Mouse (Mus musculus): Measurements from ENCODE around the gene Txndc2. TPM values are rescaled to one million over a fixed set of nuclear protein-coding genes. Genes with fewer than 3 reads are reported as not detected.

Gene Txndc2
- polyA plus RNA-seq, 1 experiment from 2014 or later: 0.22 TPM

- no peak for DNase-seq (ENCODE audit: low spot score)
Measured at GRCm38 (mm10) chr17:65613142-65613462, 28.9 kb downstream of the Txndc2 start.

GRCm38 (mm10) chr17:65612391-65613141, 29.4 kb downstream of the Txndc2 start:
- DNase-seq (ENCODE audit: low spot score): peak; percentile 35

- DNase-seq (ENCODE audit: low spot score): no peak
Measured at GRCm38 (mm10) chr17:65611721-65612120, 30.2 kb downstream of the Txndc2 start.

- DNase-seq (ENCODE audit: low spot score): no peak
Measured at GRCm38 (mm10) chr17:65608743-65609142, 33.2 kb downstream of the Txndc2 start.

- DNase-seq (ENCODE audit: low spot score): no peak
Measured at GRCm38 (mm10) chr17:65608312-65608687, 33.7 kb downstream of the Txndc2 start.

- DNase-seq (ENCODE audit: low spot score): no peak
Measured at GRCm38 (mm10) chr17:65607574-65608311, 34.2 kb downstream of the Txndc2 start.

GRCm38 (mm10) chr17:65606014-65606413, 36.0 kb downstream of the Txndc2 start:
- DNase-seq (ENCODE audit: low spot score): no peak

- DNase-seq (ENCODE audit: low spot score): no peak
Measured at GRCm38 (mm10) chr17:65604892-65605291, 37.1 kb downstream of the Txndc2 start.

- DNase-seq (ENCODE audit: low spot score): no peak
Measured at GRCm38 (mm10) chr17:65604315-65604714, 37.7 kb downstream of the Txndc2 start.

- no peak for DNase-seq (ENCODE audit: low spot score)
Measured at GRCm38 (mm10) chr17:65597857-65598486, 44.0 kb downstream of the Txndc2 start.

GRCm38 (mm10) chr17:65594687-65595086, 47.3 kb downstream of the Txndc2 start:
- DNase-seq (ENCODE audit: low spot score): no peak

Other genes with a start within 250 kb of the Txndc2 start
- gene Tmem232, start 101.4 kb downstream of the Txndc2 start, polyA plus RNA-seq (2015; fragmentation: Nextera tagmentation; extraction: Ambion mirVana): 0.09 TPM in 1 of 2 replicates, not detected in the other
- 199 and 209 TPM in 2 replicates for gene Vapa, start 28.6 kb downstream of the Txndc2 start, polyA plus RNA-seq (2015; fragmentation: Nextera tagmentation; extraction: Ambion mirVana)
- 5.7 and 6.0 TPM in 2 replicates for gene Rab31, start 130.6 kb upstream of the Txndc2 start, polyA plus RNA-seq (2015; fragmentation: Nextera tagmentation; extraction: Ambion mirVana)
- 19.1 and 19.2 TPM in 2 replicates for gene Ppp4r1, start 140.4 kb upstream of the Txndc2 start, polyA plus RNA-seq (2015; fragmentation: Nextera tagmentation; extraction: Ambion mirVana)
- gene Ralbp1, start 243.6 kb upstream of the Txndc2 start, polyA plus RNA-seq (2015; fragmentation: Nextera tagmentation; extraction: Ambion mirVana): 94.9 and 105 TPM in 2 replicates

All from thymus, postnatal 0 days (tissue).